Comparison of ENCODE assay signal across 30 mouse cellular contexts in genomic region chr4:22378516-22378915, GRCm38 (mm10). TPM values are rescaled to one million over a fixed set of nuclear protein-coding genes. Genes with fewer than 3 reads are reported as not detected.
DNase-seq lines count a peak whose midpoint lies in the region; ATAC-seq and TF ChIP-seq lines count a peak whose summit lies in the region.
"Had no signal": no experiment of that assay in that cellular context is flagged by ENCODE, and none has a peak within 500 bp of the region (broad histone marks: within the 10 kb centered on the region; RNA-seq: fewer than 3 reads in every experiment).

No protein-coding gene starts in this region.

- no peaks in the 10 kb centered on the region for H3K36me3 ChIP-seq in neural tube, embryonic 12.5 days
- no peaks in the 10 kb centered on the region; the same call in 1 of the 2 replicates for H3K36me3 ChIP-seq in neural tube, embryonic 15.5 days
- H3K36me3 ChIP-seq: embryonic facial prominence, embryonic 15.5 days; forebrain, embryonic 12.5 days had no signal

- TF ChIP-seq CTCF in gastrocnemius, adult 2 months (IDR thresholded peaks at IDR 0.05): no peak
- TF ChIP-seq CTCF in layer of hippocampus, adult 2 months (conservative IDR thresholded peaks at IDR 0.05): no peak

- no peak overlapping the region for H3K4me3 ChIP-seq in gastrocnemius, adult 2 months
- H3K4me3 ChIP-seq in layer of hippocampus, adult 2 months: no peak overlapping the region
- H3K4me3 ChIP-seq in neural tube, embryonic 12.5 days: no peak overlapping the region
- no peak overlapping the region for H3K4me3 ChIP-seq in neural tube, embryonic 15.5 days (replicated peaks)
- H3K4me3 ChIP-seq: embryonic facial prominence, embryonic 13.5 days; embryonic facial prominence, embryonic 15.5 days; erythroblast, embryonic 14.5 days; forebrain, embryonic 10.5 days; forebrain, embryonic 12.5 days had no signal

- no peak overlapping the region for H3K27ac ChIP-seq in gastrocnemius, adult 2 months
- peak overlapping the region; percentile 36; the same call in 1 of the 2 replicates for H3K27ac ChIP-seq in layer of hippocampus, adult 2 months
- H3K27ac ChIP-seq in neural tube, embryonic 12.5 days: no peak overlapping the region
- no peak overlapping the region for H3K27ac ChIP-seq in neural tube, embryonic 15.5 days (replicated peaks)
- H3K27ac ChIP-seq: embryonic facial prominence, embryonic 13.5 days; embryonic facial prominence, embryonic 15.5 days; forebrain, embryonic 10.5 days; forebrain, embryonic 12.5 days had no signal

- 29% methylated on average over 1 of the region's 1 CpGs for WGBS in neural tube, embryonic 12.5 days
- WGBS in neural tube, embryonic 15.5 days: 35% methylated on average over 1 of the region's 1 CpGs

- H3K27me3 ChIP-seq in neural tube, embryonic 12.5 days (replicated peaks): no peaks in the 10 kb centered on the region
- no peaks in the 10 kb centered on the region for H3K27me3 ChIP-seq in neural tube, embryonic 15.5 days (replicated peaks)
- H3K27me3 ChIP-seq: CH12.LX; embryonic facial prominence, embryonic 13.5 days; embryonic facial prominence, embryonic 15.5 days; forebrain, embryonic 12.5 days; Patski had no signal

- intact Hi-C loops in gastrocnemius, adult 2 months (cut with DNase I): no loop called here

- 0 out of 2 replicates have a peak, but pooled peaks have one; percentile 33 for ATAC-seq in neural tube, embryonic 12.5 days (ENCODE audit: low FRiP score, low read depth)
- ATAC-seq in neural tube, embryonic 15.5 days (ENCODE audit: low FRiP score): no peak
- ATAC-seq: activated CD4-positive, CD25-positive, alpha-beta regulatory T cell, adult 4 months; CD4-positive, CD25-positive, alpha-beta regulatory T cell, adult 4 months; forebrain, embryonic 14.5 days; forebrain, embryonic 16.5 days; Patski had no signal

- H3K4me1 ChIP-seq in neural tube, embryonic 12.5 days: peaks cover 3% of the 10 kb centered on the region
- 0 out of 2 replicates have a peak, but pooled peaks cover 5% of the 10 kb centered on the region for H3K4me1 ChIP-seq in neural tube, embryonic 15.5 days
- H3K4me1 ChIP-seq: embryonic facial prominence, embryonic 13.5 days; embryonic facial prominence, embryonic 15.5 days; forebrain, embryonic 12.5 days had no signal

- H3K9ac ChIP-seq in neural tube, embryonic 12.5 days: no peak overlapping the region
- H3K9ac ChIP-seq in neural tube, embryonic 15.5 days (replicated peaks): no peak overlapping the region
- H3K9ac ChIP-seq: embryonic facial prominence, embryonic 13.5 days; embryonic facial prominence, embryonic 15.5 days; forebrain, embryonic 12.5 days had no signal

- DNase-seq in adrenal gland, postnatal 10 days: peak; percentile 24
- no peak for DNase-seq in adrenal gland, postnatal 4 days (ENCODE audit: low spot score in 2 of 2)
- DNase-seq in gastrocnemius, adult 2 months: peak; percentile 22
- no peak for DNase-seq in gastrocnemius, adult 18-20 months (ENCODE audit: low spot score)
- no peak for DNase-seq in layer of hippocampus, adult 2 months (ENCODE audit: low spot score in 2 of 2)
- no peak for DNase-seq in layer of hippocampus, adult 18-20 months (ENCODE audit: low spot score in 2 of 2)
- DNase-seq: adrenal gland, adult 8-10 months; adrenal gland, postnatal 36 days; B cell, adult 2 months; cerebellum, adult 11 months; cerebellum, adult 18-20 months; cerebellum, adult 8-10 months; cerebellum, adult 9-11 months; cerebellum, postnatal 14 days; cerebellum, postnatal 36 days; embryo, embryonic 11 days had no signal

- no peak overlapping the region for H3K4me2 ChIP-seq in neural tube, embryonic 12.5 days (replicated peaks)
- H3K4me2 ChIP-seq in neural tube, embryonic 15.5 days: no peak overlapping the region
- H3K4me2 ChIP-seq: embryonic facial prominence, embryonic 13.5 days; embryonic facial prominence, embryonic 15.5 days; forebrain, embryonic 12.5 days had no signal

- no peaks in the 10 kb centered on the region for H3K9me3 ChIP-seq in neural tube, embryonic 12.5 days
- no peaks in the 10 kb centered on the region for H3K9me3 ChIP-seq in neural tube, embryonic 15.5 days (replicated peaks)
- H3K9me3 ChIP-seq: embryonic facial prominence, embryonic 13.5 days; embryonic facial prominence, embryonic 15.5 days; forebrain, embryonic 10.5 days; forebrain, embryonic 12.5 days; G1E had no signal

RNA-seq across cellular contexts. Expression of gene Fbxl4, which starts 21.2 kb away (rescaled TPM):
- total RNA-seq in adrenal gland, postnatal 10 days (2021): 10 to 100 TPM; 19.3 to 22.4 TPM
- total RNA-seq in adrenal gland, postnatal 4 days (2021): 10 to 100 TPM; 23.3 to 24.8 TPM
- 10 to 100 TPM; 12.1 to 24.5 TPM for total RNA-seq in gastrocnemius, adult 2 months (2021)
- total RNA-seq in gastrocnemius, adult 18-20 months (2021): 10 to 100 TPM; 22.1 to 27.6 TPM
- total RNA-seq in layer of hippocampus, adult 2 months (2021): 10 to 100 TPM; 16.4 to 17.4 TPM
- 10 to 100 TPM; 15.9 to 17.3 TPM for total RNA-seq in layer of hippocampus, adult 18-20 months (2021)
- 9.8 and 10.9 TPM in 2 replicates for polyA plus RNA-seq in neural tube, embryonic 12.5 days (2016; fragmentation: Nextera tagmentation; extraction: Ambion mirVana)
- 18.0 and 18.8 TPM in 2 replicates for polyA plus RNA-seq in neural tube, embryonic 15.5 days (2015; fragmentation: Nextera tagmentation; extraction: Ambion mirVana)

Comparison
In these comparisons a context has a peak if more than half of its experiments do, and no peak if none do; other contexts are left out.
1. DNase-seq: peak in adrenal gland, postnatal 10 days (single experiment) and gastrocnemius, adult 2 months (single experiment); none in adrenal gland, postnatal 4 days (0 of 2), gastrocnemius, adult 18-20 months (single experiment), layer of hippocampus, adult 2 months (0 of 2) and layer of hippocampus, adult 18-20 months (0 of 2).